Mouse (Mus musculus) limb, embryonic 10.5 days (tissue): ENCODE data around the gene Rngtt. TPM values are rescaled to one million over a fixed set of nuclear protein-coding genes. Genes with fewer than 3 reads are reported as not detected.
"Not testable (repeated sequence)": the region's sequence is repeated elsewhere in the genome, so short reads cannot be mapped to it uniquely, and the experiment has no call there.

Source experiments
- DNase-seq: peaks from one replicate; pipeline ENCODE4 v3.0.0-alpha.2; 2017; ENCODE audit warnings: low spot score
- H3K27ac ChIP-seq: fragments of 300-500 bp; sonication (generic); 2 replicates; pipeline ENCODE4 v1.5.1; 2016; ENCODE audit warnings: mild to moderate bottlenecking
- H3K27me3 ChIP-seq: fragments of 300-500 bp; sonication (generic); 2 replicates; pipeline ENCODE4 v1.6.1; 2016; ENCODE audit warnings: low read depth, mild to moderate bottlenecking; ENCODE audit not compliant: poor library complexity, severe bottlenecking
- H3K36me3 ChIP-seq: fragments of 300-500 bp; sonication (generic); 2 replicates; pipeline ENCODE4 v1.6.1; 2016; ENCODE audit warnings: mild to moderate bottlenecking, moderate library complexity
- H3K4me1 ChIP-seq: fragments of 300-500 bp; sonication (generic); 2 replicates; pipeline ENCODE4 v1.6.1; 2016
- H3K4me3 ChIP-seq: fragments of 300-500 bp; sonication (generic); 2 replicates; pipeline ENCODE4 v1.5.1; 2016; ENCODE audit warnings: mild to moderate bottlenecking, moderate library complexity
- H3K9me3 ChIP-seq: fragments of 300-500 bp; sonication (generic); replicated peaks from 2 replicates; pipeline ENCODE4 v1.6.1; 2016; ENCODE audit warnings: mild to moderate bottlenecking
- WGBS: fragments of 180-500 bp; shearing (Covaris S2); methylation state at CpG from one replicate; pipeline ENCODE4 v1.1.7; 2016; 5-methylcytosine and 5-hydroxymethylcytosine counted together
- polyA plus RNA-seq: library from polyadenylated mRNA; unstranded; fragments of >200 nt; fragmentation: Nextera tagmentation; extraction: Ambion mirVana; gene quantifications from 2 replicates; pipeline ENCODE4 v1.2.1, GENCODE M21; 2016

The Rngtt gene
- polyA plus RNA-seq, 1 experiment from 2014 or later: 33.8 TPM

DNA sequence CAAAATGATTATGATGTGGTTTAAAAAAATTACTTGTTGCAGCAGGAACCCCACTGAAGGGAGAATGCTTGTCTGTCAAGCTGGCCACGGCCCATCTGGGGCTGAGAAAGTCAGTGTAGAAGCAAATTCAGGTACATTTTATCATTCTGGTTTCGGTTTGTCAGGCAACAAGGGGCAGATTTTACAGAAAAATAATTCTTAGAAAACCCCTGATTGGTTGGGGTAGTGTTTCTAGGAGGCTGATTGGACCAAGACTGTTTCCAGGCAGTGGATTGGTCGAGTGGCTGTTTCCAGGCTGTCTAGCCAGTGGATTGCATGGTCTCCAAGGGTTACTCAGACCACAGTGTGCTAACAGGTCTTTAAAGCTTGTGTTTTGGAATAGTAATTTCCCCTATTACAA is 20.1 kb upstream of the Rngtt start, which contains the start of gene Pnrc1:
Gene Pnrc1, minus strand, starts transcription at position 162 of the 400 bp plus-strand sequence.
- DNase-seq: no peak
- peak within 1 kb of the TSS; percentile 10; the same call in 1 of the 2 replicates for H3K27ac ChIP-seq
- H3K4me1 ChIP-seq: no peaks in the 10 kb centered on the region
- H3K27me3 ChIP-seq: 0 out of 2 replicates have a peak, but pooled peaks cover 4% of the 10 kb centered on the region
- no peak within 1 kb of the TSS; the same call in 1 of the 2 replicates for H3K4me3 ChIP-seq
- H3K36me3 ChIP-seq: no peaks in the 10 kb centered on the region
- 85% methylated on average over 3 of the region's 3 CpGs for WGBS
- H3K9me3 ChIP-seq: no peaks in the 10 kb centered on the region

DNA sequence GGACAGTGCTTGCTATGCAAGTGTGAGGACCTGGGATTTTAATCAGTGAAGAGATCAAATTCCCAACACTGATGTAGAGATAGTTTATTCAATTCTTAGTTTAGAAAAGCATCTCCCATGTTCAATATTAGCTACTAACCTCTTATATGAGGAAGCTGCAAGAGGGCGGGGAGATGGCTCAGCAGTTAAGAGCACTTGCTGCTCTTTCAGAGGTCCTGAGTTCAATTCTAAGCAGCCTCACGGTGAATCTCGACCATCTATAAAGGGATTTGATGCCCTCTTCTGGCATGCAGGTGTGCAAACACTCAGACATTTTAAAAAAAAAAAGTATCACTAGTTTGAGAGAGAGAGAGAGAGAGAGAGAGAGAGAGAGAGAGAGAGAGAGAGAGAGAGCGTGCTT is 19.2 kb upstream of the Rngtt start:
- DNase-seq: no peak
- 60% methylated on average over 4 of the region's 4 CpGs for WGBS
- H3K27ac ChIP-seq: no peak overlapping the region

DNA sequence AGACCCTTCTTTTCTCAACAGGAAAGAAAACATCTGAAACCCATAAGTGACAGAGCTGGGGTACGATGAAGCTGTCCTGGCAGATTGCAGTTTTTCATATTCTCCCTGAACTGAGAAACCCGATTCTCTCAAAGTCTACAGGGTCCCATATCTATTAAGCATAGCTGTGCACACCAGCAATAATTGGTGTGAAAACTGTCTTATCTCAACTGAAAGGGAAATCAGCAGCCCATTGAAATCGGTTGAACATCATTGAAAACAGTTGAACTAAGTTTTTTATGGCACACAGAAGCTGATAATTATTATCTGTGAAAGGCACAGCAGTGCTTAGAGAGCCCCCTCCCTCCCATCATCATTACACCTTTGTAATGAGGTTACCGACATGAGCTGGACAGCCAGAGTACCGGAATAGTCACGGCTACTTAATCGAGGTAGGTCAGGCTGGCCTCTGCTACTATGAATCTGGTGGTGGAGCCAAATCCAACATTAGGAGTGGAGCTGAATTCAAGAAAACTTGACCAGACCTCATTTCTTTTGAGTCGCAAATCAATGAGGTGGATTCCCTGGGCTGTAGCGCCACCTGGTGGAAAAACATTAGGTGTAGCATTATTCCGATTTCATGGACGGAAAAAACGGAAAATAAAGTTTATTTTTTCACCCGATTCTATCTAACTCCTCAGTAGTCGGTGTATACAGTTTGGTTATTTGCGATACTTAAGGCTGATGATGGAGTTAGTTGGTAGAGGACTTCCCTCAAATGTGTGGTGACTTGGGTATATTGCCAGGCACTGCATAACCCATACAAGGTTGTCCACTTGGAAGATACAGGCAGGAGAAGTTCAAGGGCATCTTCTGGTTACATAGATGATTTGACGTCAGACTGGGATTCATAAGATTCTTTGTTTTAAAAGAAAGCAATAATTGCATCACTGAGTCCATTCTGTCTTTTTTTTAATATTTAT is 17.4 kb upstream of the Rngtt start:
- no peak overlapping the region for H3K4me3 ChIP-seq
- no peaks in the 10 kb centered on the region for H3K9me3 ChIP-seq
- H3K36me3 ChIP-seq: no peaks in the 10 kb centered on the region
- no peak overlapping the region for H3K27ac ChIP-seq
- 0 out of 2 replicates have a peak, but pooled peaks cover 4% of the 10 kb centered on the region for H3K27me3 ChIP-seq
- H3K4me1 ChIP-seq: no peaks in the 10 kb centered on the region
- peak; percentile 83 for DNase-seq
- 29% methylated on average over 16 of the region's 16 CpGs for WGBS

More for the DNA sequence above, 19.2 kb upstream of the Rngtt start:
- Histone ChIP-seq H3K9me3 (no peaks in the 10 kb centered on the region), H3K4me1 (no peaks in the 10 kb centered on the region), H3K36me3 (no peaks in the 10 kb centered on the region), H3K4me3 (no peak overlapping the region), H3K27me3 (0 out of 2 replicates have a peak, but pooled peaks cover 4% of the 10 kb centered on the region)

DNA sequence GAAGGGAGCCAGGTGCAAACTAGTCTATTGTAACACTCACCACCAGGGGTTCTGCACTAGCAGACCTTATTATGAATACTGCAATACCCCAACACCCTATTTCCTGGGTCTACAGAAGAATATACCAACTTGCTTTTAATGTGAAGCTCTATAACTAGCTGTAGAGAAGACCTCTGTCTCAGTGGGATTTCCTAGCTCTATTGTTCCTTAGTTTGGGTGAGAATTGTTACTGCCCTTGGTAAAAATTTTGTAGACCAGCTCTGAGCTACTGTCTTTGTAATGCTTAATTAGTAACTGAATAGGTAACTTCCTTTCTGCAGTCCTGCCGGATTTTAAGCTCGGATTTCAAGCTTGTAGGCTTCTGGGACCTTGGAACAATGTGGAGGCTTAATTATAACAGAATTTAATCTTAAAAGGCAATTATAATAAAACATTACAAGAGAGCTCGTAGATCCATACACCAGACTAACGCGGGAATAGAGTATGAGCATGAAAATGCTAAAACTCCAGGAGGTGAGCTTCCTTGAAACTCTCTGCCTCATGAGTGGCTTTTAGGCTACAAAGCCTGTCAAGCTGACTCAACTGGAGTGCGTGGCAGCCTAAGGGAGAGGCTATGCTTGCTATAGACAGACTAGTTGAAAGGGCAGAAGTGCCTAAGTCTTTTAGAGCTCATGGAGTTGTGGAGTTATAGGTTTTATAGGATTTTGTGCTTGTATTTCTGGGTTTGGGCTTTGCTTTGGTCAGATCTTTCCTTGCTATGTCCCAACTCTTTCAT is 9.0 kb upstream of the Rngtt start:
- not testable (repeated sequence) for DNase-seq, H3K4me3 ChIP-seq
- WGBS: 86% methylated on average over 6 of the region's 6 CpGs

DNA sequence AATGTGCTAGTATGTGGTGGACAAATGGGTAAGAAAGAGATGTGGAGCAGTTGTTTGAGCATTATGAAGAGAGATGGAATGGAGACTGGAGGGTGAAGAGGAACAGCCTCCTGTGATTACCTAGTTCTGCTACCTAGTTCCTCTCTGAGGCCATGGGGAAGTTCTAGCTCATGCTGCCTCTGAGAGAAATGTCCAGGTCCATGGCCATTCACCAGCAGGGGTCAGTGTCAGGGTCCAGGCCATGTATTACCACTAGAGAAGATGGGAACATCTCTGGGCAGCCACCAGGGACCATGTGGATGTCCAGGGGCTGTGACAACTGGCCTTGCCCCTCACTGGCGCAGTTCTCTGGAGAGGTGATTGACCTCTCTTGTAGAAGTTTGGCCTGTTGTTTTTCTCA is 7.1 kb upstream of the Rngtt start:
- no peak overlapping the region for H3K4me3 ChIP-seq
- no peak for DNase-seq
- WGBS: 92% methylated on average over 1 of the region's 1 CpGs
- no peaks in the 10 kb centered on the region for H3K9me3 ChIP-seq
- H3K27ac ChIP-seq: no peak overlapping the region
- no peaks in the 10 kb centered on the region for H3K27me3 ChIP-seq
- H3K36me3 ChIP-seq: no peaks in the 10 kb centered on the region
- H3K4me1 ChIP-seq: no peaks in the 10 kb centered on the region

More for the DNA sequence above, 9.0 kb upstream of the Rngtt start:
- H3K4me1 ChIP-seq, H3K9me3 ChIP-seq, H3K27me3 ChIP-seq, H3K27ac ChIP-seq, H3K36me3 ChIP-seq: not testable (repeated sequence)

DNA sequence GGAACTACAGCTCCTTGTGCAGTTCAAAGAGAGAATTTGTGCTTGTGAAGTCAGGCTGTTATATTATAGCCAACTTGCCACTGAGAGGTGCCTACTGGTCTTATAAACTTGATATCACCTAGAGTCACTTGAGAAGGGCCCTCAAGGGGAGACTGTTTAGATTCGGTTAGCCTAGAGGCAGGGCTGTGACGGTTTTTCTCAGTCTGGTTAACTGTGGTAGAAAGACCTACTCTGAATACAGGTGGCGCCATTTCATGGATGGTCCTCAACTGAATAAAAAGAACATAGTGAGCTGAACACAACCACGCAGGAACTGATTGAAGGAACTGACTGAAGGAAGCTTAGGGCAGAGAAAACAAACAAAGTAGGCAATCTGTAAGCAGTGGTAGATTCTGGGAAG is 3.0 kb upstream of the Rngtt start:
- Histone ChIP-seq H3K36me3 (peaks cover 3% of the 10 kb centered on the region; the same call in 1 of the 2 replicates), H3K27me3 (no peaks in the 10 kb centered on the region), H3K9me3 (no peaks in the 10 kb centered on the region), H3K4me1 (peaks cover 11% of the 10 kb centered on the region), H3K27ac (no peak overlapping the region), H3K4me3 (no peak overlapping the region)
- WGBS: 77% methylated on average over 4 of the region's 4 CpGs
- no peak for DNase-seq

DNA sequence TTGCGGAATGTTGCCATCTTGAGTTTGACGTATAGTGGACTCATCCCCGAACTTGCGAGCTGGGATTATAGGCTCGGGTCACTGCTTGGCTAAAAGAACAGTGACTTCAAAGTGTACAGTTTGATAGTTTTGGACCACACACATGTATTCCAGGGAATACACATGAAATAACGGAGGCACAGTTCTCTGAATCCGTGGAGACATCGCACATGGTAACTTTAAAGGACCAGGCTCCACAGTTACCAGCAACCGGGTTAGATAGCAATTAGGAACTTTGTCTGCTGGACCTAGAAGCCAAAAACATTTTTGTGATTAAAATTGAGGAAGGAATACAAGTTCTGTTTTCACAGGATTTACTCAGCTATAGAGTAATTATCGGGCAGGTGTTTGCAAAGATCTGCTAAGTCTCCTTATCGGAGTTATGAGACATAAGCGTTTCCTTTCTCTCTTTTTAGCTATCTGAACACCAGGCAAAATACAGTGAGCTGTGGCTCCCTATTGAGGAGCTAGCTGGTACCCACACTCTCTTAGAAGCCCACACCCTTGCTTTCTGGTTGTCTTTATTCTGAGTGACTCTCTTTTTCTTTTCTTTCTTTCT is 828 bp downstream of the Rngtt start:
- 24% methylated on average over 12 of the region's 12 CpGs for WGBS
- no peaks in the 10 kb centered on the region for H3K27me3 ChIP-seq
- peaks cover 11% of the 10 kb centered on the region for H3K4me1 ChIP-seq
- no peaks in the 10 kb centered on the region for H3K9me3 ChIP-seq
- H3K27ac ChIP-seq: peak overlapping the region; percentile 87
- no peak for DNase-seq
- H3K36me3 ChIP-seq: peaks cover 8% of the 10 kb centered on the region
- peak overlapping the region; percentile 79 for H3K4me3 ChIP-seq

DNA sequence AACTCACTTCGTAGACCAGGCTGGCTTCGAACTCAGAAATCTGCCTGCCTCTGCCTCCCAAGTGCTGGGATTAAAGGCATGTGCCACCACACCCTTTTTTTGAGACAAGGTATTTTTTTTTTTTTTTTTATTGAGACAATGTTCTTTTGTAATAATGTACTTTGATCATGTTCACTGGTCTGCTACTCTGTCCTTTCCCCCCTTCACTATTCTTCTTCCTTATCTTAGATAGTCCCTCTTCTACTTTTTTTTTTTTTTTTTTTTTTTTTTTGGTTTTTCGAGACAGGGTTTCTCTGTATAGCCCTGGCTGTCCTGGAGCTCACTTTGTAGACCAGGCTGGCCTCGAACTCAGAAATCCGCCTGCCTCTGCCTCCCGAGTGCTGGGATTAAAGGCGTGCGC is 4.0 kb downstream of the Rngtt start:
- DNase-seq, H3K27ac ChIP-seq: not testable (repeated sequence)
- WGBS: 99% methylated on average over 7 of the region's 8 CpGs

DNA sequence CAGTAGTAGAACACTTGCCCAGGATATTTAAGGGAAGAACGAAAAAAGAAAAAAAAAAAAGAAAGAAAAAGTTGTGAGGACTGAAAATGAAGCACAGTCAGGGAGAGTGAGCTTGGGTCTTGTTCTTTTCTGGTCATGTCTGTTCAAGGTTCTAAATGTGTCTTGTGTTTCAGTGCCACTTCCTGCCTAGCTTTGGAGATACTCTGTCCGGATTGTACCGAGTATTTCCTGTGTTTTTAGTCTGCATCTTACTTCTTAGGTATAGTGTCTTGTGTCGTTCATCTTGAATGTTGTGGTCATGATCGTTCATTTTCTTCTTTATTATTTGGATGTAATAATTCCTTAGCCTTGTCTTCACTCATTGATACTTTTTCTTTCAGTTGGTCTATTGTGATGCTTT is 5.7 kb downstream of the Rngtt start:
- Histone ChIP-seq H3K27ac (no peak overlapping the region), H3K4me3 (no peak overlapping the region), H3K4me1 (peaks cover 7% of the 10 kb centered on the region), H3K9me3 (no peaks in the 10 kb centered on the region), H3K36me3 (peaks cover 21% of the 10 kb centered on the region), H3K27me3 (no peaks in the 10 kb centered on the region)
- WGBS: 89% methylated on average over 5 of the region's 5 CpGs
- DNase-seq: no peak

More for the DNA sequence above, 4.0 kb downstream of the Rngtt start:
- Histone ChIP-seq H3K36me3 (peaks cover 13% of the 10 kb centered on the region), H3K4me1 (peaks cover 11% of the 10 kb centered on the region)
- not testable (repeated sequence) for H3K27me3 ChIP-seq, H3K4me3 ChIP-seq, H3K9me3 ChIP-seq

DNA sequence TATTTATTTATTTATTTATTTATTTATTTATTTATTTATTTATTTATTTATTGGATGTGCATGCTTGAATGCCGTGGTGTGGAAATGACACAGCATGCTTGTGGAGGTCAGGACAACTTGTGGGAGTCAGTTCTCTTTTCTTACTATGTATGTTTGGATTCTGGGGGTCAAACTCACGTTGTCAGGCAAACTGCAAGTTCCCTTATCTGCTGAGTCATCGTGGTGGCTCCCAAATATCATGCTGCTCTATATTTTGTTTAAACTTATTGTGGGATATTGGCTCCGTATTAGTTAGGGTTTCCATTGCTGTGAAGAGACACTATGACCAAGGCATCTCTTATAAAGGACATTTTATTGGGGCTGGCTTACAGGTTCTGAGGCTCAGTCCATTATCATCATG is 21.0 kb downstream of the Rngtt start:
- H3K27ac ChIP-seq: no peak overlapping the region
- DNase-seq: no peak
- peaks cover 87% of the 10 kb centered on the region for H3K36me3 ChIP-seq
- WGBS: 94% methylated on average over 4 of the region's 4 CpGs
- H3K4me1 ChIP-seq: no peaks in the 10 kb centered on the region
- no peaks in the 10 kb centered on the region for H3K9me3 ChIP-seq
- H3K27me3 ChIP-seq: no peaks in the 10 kb centered on the region
- no peak overlapping the region for H3K4me3 ChIP-seq

DNA sequence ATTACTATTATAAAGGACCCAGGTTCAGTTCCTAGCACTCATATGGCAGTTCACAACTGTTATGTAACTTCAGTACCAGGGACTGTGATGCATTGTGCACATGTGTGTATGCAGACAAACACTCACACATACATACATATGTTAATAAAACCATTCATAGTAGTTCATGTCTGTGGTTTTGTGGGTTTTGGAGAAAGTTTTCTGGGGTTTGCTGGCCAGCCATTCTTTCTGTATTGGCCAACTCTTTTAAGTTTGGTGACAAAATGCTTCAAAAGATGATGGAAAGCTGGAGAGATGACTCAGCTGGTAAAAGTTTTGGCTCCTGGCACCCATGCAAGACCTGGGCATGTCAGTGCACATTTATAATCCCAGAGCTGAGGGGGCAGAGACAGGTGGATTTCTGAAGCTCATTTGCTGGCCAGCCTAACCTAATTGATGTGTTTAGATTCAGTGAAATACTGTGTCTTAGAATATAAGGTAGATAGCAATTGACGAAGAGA is 22.9 kb downstream of the Rngtt start:
- WGBS: 97% methylated on average over 1 of the region's 1 CpGs
- DNase-seq: no peak
- Histone ChIP-seq H3K27ac (no peak overlapping the region), H3K9me3 (no peaks in the 10 kb centered on the region), H3K27me3 (no peaks in the 10 kb centered on the region), H3K36me3 (peaks cover 87% of the 10 kb centered on the region), H3K4me3 (no peak overlapping the region), H3K4me1 (no peaks in the 10 kb centered on the region)

DNA sequence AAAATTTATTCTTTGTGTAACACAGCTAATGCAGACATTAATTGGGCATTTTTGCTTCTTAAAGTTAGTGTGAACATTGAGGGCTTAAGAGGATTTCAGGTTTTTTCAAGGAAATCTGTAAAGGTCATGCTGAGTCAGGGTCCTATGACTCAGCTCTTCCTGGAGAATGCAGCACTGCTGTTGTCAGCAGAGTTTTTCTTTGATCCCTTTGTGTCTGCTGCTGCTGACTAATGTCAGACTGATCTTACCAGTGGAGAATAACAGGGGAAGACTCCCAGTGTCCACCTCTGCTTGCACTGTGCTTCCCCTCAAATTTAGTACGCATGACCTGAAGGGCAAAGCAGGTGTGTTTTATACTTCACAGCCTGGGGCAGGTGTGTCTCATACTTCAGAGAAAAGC is 27.9 kb downstream of the Rngtt start:
- Histone ChIP-seq H3K27me3 (no peaks in the 10 kb centered on the region), H3K36me3 (peaks cover 85% of the 10 kb centered on the region), H3K9me3 (no peaks in the 10 kb centered on the region), H3K4me1 (no peaks in the 10 kb centered on the region), H3K27ac (no peak overlapping the region), H3K4me3 (no peak overlapping the region)
- DNase-seq: no peak
- WGBS: 83% methylated on average over 1 of the region's 1 CpGs
